Mouse (Mus musculus) cerebellum, adult 2 months (tissue): ENCODE results near the gene Timm10b.

Source experiments
- CTCF ChIP-seq: fragments of 200-500 bp; IDR thresholded peaks from 2 replicates; pipeline ENCODE4 v1.5.1; 2011; ENCODE audit warnings: low read depth, mild to moderate bottlenecking, control low read depth, low read length, moderate library complexity, borderline replicate concordance; ENCODE audit not compliant: insufficient read depth
- POLR2A ChIP-seq: fragments of 200-500 bp; IDR thresholded peaks from 2 replicates; pipeline ENCODE4 v1.6.1; 2011; ENCODE audit warnings: low read length, control low read depth, borderline replicate concordance; ENCODE audit not compliant: insufficient read depth

- TF ChIP-seq POLR2A (0 out of 2 replicates have a peak, but pooled peaks have one; percentile 12), CTCF (no peak)
Measured at GRCm38 (mm10) chr7:105625397-105625796, 14.5 kb upstream of the Timm10b start.
